Mouse (Mus musculus) frontal cortex, postnatal 14 days (tissue): ENCODE measurements around the gene Pcnx4.
"Not testable (repeated sequence)": the region's sequence is repeated elsewhere in the genome, so short reads cannot be mapped to it uniquely, and the experiment has no call there.

ENCODE experiments used
- DNase-seq, 2 experiments: peaks; one replicate each; pipeline ENCODE4 v3.0.0; 2022; ENCODE audit warnings: low spot score in 2 of 2

The Pcnx4 gene

GRCm38 (mm10) chr12:72598731-72599130 is 62.5 kb downstream of the Pcnx4 start:
- not testable (repeated sequence) for DNase-seq

- DNase-seq: no peak
Measured at GRCm38 (mm10) chr12:72612053-72612452, 75.9 kb downstream of the Pcnx4 start.

- DNase-seq: no peak
Measured at GRCm38 (mm10) chr12:72620856-72621255, 84.7 kb downstream of the Pcnx4 start.

GRCm38 (mm10) chr12:72621441-72621840 is 85.3 kb downstream of the Pcnx4 start:
- no peak for DNase-seq

GRCm38 (mm10) chr12:72622853-72623496 is 86.8 kb downstream of the Pcnx4 start:
- no peak for DNase-seq

GRCm38 (mm10) chr12:72628751-72629150 is 92.6 kb downstream of the Pcnx4 start:
- DNase-seq: no peak
